Mouse (Mus musculus) forebrain, embryonic 12.5 days (tissue): Measurements from ENCODE around the gene Rbms3. TPM values are rescaled to one million over a fixed set of nuclear protein-coding genes. Genes with fewer than 3 reads are reported as not detected.

Source experiments
- ATAC-seq: fragments of 200-750 bp; cut with Nextera tagmentation; 2 replicates; pipeline ENCODE4 v1.8.0; 2017; ENCODE audit warnings: moderate TSS enrichment; ENCODE audit not compliant: low FRiP score
- H3K27ac ChIP-seq: fragments of 300-500 bp; sonication (generic); 2 replicates; pipeline ENCODE4 v1.5.1; 2016; ENCODE audit warnings: mild to moderate bottlenecking
- H3K27me3 ChIP-seq: fragments of 300-500 bp; sonication (generic); 2 replicates; pipeline ENCODE4 v1.6.1; 2016; ENCODE audit warnings: mild to moderate bottlenecking
- H3K36me3 ChIP-seq: fragments of 300-500 bp; sonication (generic); replicated peaks from 2 replicates; pipeline ENCODE4 v1.6.1; 2016; ENCODE audit warnings: mild to moderate bottlenecking
- H3K4me1 ChIP-seq: fragments of 300-500 bp; sonication (generic); 2 replicates; pipeline ENCODE4 v1.6.1; 2016
- H3K4me2 ChIP-seq: fragments of 300-500 bp; sonication (generic); 2 replicates; pipeline ENCODE4 v1.6.1; 2016; ENCODE audit warnings: mild to moderate bottlenecking, moderate library complexity
- H3K4me3 ChIP-seq: fragments of 300-500 bp; sonication (generic); replicated peaks from 2 replicates; pipeline ENCODE4 v1.5.1; 2016; ENCODE audit warnings: mild to moderate bottlenecking
- H3K9ac ChIP-seq: fragments of 300-500 bp; sonication (generic); 2 replicates; pipeline ENCODE4 v1.6.1; 2016; ENCODE audit warnings: mild to moderate bottlenecking
- H3K9me3 ChIP-seq: fragments of 300-500 bp; sonication (generic); 2 replicates; pipeline ENCODE4 v1.6.1; 2016
- WGBS: fragments of 180-500 bp; shearing (Covaris S2); methylation state at CpG from one replicate; pipeline ENCODE4 v1.1.7; 2016; 5-methylcytosine and 5-hydroxymethylcytosine counted together
- polyA plus RNA-seq: library from polyadenylated mRNA; unstranded; fragments of >200 nt; fragmentation: Nextera tagmentation; extraction: Ambion mirVana; gene quantifications from 2 replicates; pipeline ENCODE4 v1.2.1, GENCODE M21; 2016

Rbms3 gene
- polyA plus RNA-seq, 1 experiment from 2014 or later, result 14.1 TPM

GRCm38 (mm10) chr9:116990321-116990720, 639.4 kb downstream of the Rbms3 start:
- no peaks in the 10 kb centered on the region for H3K9me3 ChIP-seq
- no peak overlapping the region for H3K4me2 ChIP-seq
- no peak for ATAC-seq
- H3K4me1 ChIP-seq, result no peaks in the 10 kb centered on the region
- H3K27me3 ChIP-seq, result no peaks in the 10 kb centered on the region
- H3K36me3 ChIP-seq, result no peaks in the 10 kb centered on the region
- WGBS, result 83% methylated on average over 6 of the region's 6 CpGs
- H3K9ac ChIP-seq, result no peak overlapping the region
- no peak overlapping the region for H3K27ac ChIP-seq
- H3K4me3 ChIP-seq, result no peak overlapping the region

- no peaks in the 10 kb centered on the region for H3K27me3 ChIP-seq
- no peak for ATAC-seq
- WGBS, result 88% methylated on average over 5 of the region's 5 CpGs
- no peaks in the 10 kb centered on the region for H3K4me1 ChIP-seq
- H3K9me3 ChIP-seq, result no peaks in the 10 kb centered on the region
- H3K4me2 ChIP-seq, result no peak overlapping the region
- no peak overlapping the region for H3K4me3 ChIP-seq
- H3K9ac ChIP-seq, result no peak overlapping the region
- no peaks in the 10 kb centered on the region for H3K36me3 ChIP-seq
- H3K27ac ChIP-seq, result no peak overlapping the region
Observed at GRCm38 (mm10) chr9:116980801-116981200, 648.9 kb downstream of the Rbms3 start.

- H3K4me2 ChIP-seq, result no peak overlapping the region
- no peak overlapping the region for H3K4me3 ChIP-seq
- no peaks in the 10 kb centered on the region for H3K9me3 ChIP-seq
- no peak overlapping the region for H3K27ac ChIP-seq
- no peaks in the 10 kb centered on the region for H3K36me3 ChIP-seq
- 88% methylated on average over 6 of the region's 6 CpGs for WGBS
- H3K4me1 ChIP-seq, result no peaks in the 10 kb centered on the region
- H3K27me3 ChIP-seq, result no peaks in the 10 kb centered on the region
- no peak overlapping the region for H3K9ac ChIP-seq
- no peak for ATAC-seq
Observed at GRCm38 (mm10) chr9:116977428-116977827, 652.3 kb downstream of the Rbms3 start.

- Histone ChIP-seq H3K36me3 (no peaks in the 10 kb centered on the region), H3K27me3 (no peaks in the 10 kb centered on the region), H3K4me2 (no peak overlapping the region), H3K9ac (no peak overlapping the region), H3K27ac (no peak overlapping the region), H3K9me3 (no peaks in the 10 kb centered on the region), H3K4me1 (no peaks in the 10 kb centered on the region), H3K4me3 (no peak overlapping the region)
- no peak for ATAC-seq
- WGBS, result 89% methylated on average over 21 of the region's 21 CpGs
Observed at GRCm38 (mm10) chr9:116976575-116977408, 652.9 kb downstream of the Rbms3 start.

GRCm38 (mm10) chr9:116975269-116975668, 654.4 kb downstream of the Rbms3 start:
- Histone ChIP-seq H3K27me3 (no peaks in the 10 kb centered on the region), H3K4me2 (no peak overlapping the region), H3K4me3 (no peak overlapping the region), H3K27ac (no peak overlapping the region), H3K9ac (no peak overlapping the region), H3K36me3 (no peaks in the 10 kb centered on the region), H3K9me3 (no peaks in the 10 kb centered on the region), H3K4me1 (no peaks in the 10 kb centered on the region)
- WGBS, result 90% methylated on average over 4 of the region's 4 CpGs
- no peak for ATAC-seq

- WGBS, result 95% methylated on average over 3 of the region's 3 CpGs
- Histone ChIP-seq H3K9me3 (no peaks in the 10 kb centered on the region), H3K9ac (no peak overlapping the region), H3K4me1 (no peaks in the 10 kb centered on the region), H3K27ac (no peak overlapping the region), H3K27me3 (no peaks in the 10 kb centered on the region), H3K4me2 (no peak overlapping the region), H3K4me3 (no peak overlapping the region), H3K36me3 (no peaks in the 10 kb centered on the region)
- ATAC-seq, result no peak
Observed at GRCm38 (mm10) chr9:116974134-116974533, 655.6 kb downstream of the Rbms3 start.

GRCm38 (mm10) chr9:116973594-116973993, 656.1 kb downstream of the Rbms3 start:
- H3K9ac ChIP-seq, result no peak overlapping the region
- no peak overlapping the region for H3K4me2 ChIP-seq
- H3K27ac ChIP-seq, result no peak overlapping the region
- H3K9me3 ChIP-seq, result no peaks in the 10 kb centered on the region
- no peaks in the 10 kb centered on the region for H3K27me3 ChIP-seq
- H3K36me3 ChIP-seq, result no peaks in the 10 kb centered on the region
- no peak for ATAC-seq
- no peak overlapping the region for H3K4me3 ChIP-seq
- 25% methylated on average over 2 of the region's 2 CpGs for WGBS
- no peaks in the 10 kb centered on the region for H3K4me1 ChIP-seq

GRCm38 (mm10) chr9:116967317-116967716, 662.4 kb downstream of the Rbms3 start:
- H3K4me2 ChIP-seq, result no peak overlapping the region
- H3K27ac ChIP-seq, result no peak overlapping the region
- H3K4me1 ChIP-seq, result peaks cover 5% of the 10 kb centered on the region
- H3K27me3 ChIP-seq, result no peaks in the 10 kb centered on the region
- WGBS, result 89% methylated on average over 3 of the region's 3 CpGs
- no peaks in the 10 kb centered on the region for H3K36me3 ChIP-seq
- H3K9ac ChIP-seq, result no peak overlapping the region
- no peaks in the 10 kb centered on the region for H3K9me3 ChIP-seq
- no peak overlapping the region for H3K4me3 ChIP-seq
- no peak for ATAC-seq

- H3K36me3 ChIP-seq, result no peaks in the 10 kb centered on the region
- 29% methylated on average over 6 of the region's 6 CpGs for WGBS
- H3K9me3 ChIP-seq, result peaks cover 3% of the 10 kb centered on the region; the same call in 1 of the 2 replicates
- no peak overlapping the region for H3K9ac ChIP-seq
- peak; percentile 17; the same call in 1 of the 2 replicates for ATAC-seq
- H3K27ac ChIP-seq, result no peak overlapping the region; the same call in 1 of the 2 replicates
- H3K27me3 ChIP-seq, result no peaks in the 10 kb centered on the region
- H3K4me2 ChIP-seq, result no peak overlapping the region
- H3K4me3 ChIP-seq, result no peak overlapping the region
- peaks cover 5% of the 10 kb centered on the region for H3K4me1 ChIP-seq
Observed at GRCm38 (mm10) chr9:116965691-116966090, 664.0 kb downstream of the Rbms3 start.

- Histone ChIP-seq H3K27me3 (no peaks in the 10 kb centered on the region), H3K4me3 (no peak overlapping the region), H3K4me2 (no peak overlapping the region), H3K27ac (no peak overlapping the region), H3K9me3 (peaks cover 5% of the 10 kb centered on the region; the same call in 1 of the 2 replicates), H3K9ac (no peak overlapping the region), H3K36me3 (no peaks in the 10 kb centered on the region), H3K4me1 (no peaks in the 10 kb centered on the region)
- WGBS, result 89% methylated on average over 2 of the region's 2 CpGs
- no peak for ATAC-seq
Observed at GRCm38 (mm10) chr9:116956156-116956555, 673.6 kb downstream of the Rbms3 start.

- Histone ChIP-seq H3K36me3 (no peaks in the 10 kb centered on the region), H3K4me2 (no peak overlapping the region), H3K27ac (no peak overlapping the region), H3K27me3 (no peaks in the 10 kb centered on the region), H3K9me3 (no peaks in the 10 kb centered on the region), H3K4me1 (no peaks in the 10 kb centered on the region), H3K9ac (no peak overlapping the region), H3K4me3 (no peak overlapping the region)
- 72% methylated on average over 3 of the region's 3 CpGs for WGBS
- no peak for ATAC-seq
Observed at GRCm38 (mm10) chr9:116948211-116948610, 681.5 kb downstream of the Rbms3 start.

- Histone ChIP-seq H3K36me3 (no peaks in the 10 kb centered on the region), H3K27ac (no peak overlapping the region), H3K4me2 (no peak overlapping the region), H3K27me3 (no peaks in the 10 kb centered on the region), H3K4me3 (no peak overlapping the region), H3K9ac (no peak overlapping the region), H3K9me3 (no peaks in the 10 kb centered on the region), H3K4me1 (no peaks in the 10 kb centered on the region)
- WGBS, result 83% methylated on average over 4 of the region's 4 CpGs
- ATAC-seq, result no peak
Observed at GRCm38 (mm10) chr9:116947369-116947768, 682.3 kb downstream of the Rbms3 start.

GRCm38 (mm10) chr9:116946787-116947186, 682.9 kb downstream of the Rbms3 start:
- Histone ChIP-seq H3K4me1 (no peaks in the 10 kb centered on the region), H3K27ac (no peak overlapping the region), H3K27me3 (no peaks in the 10 kb centered on the region), H3K4me2 (no peak overlapping the region), H3K4me3 (no peak overlapping the region), H3K36me3 (no peaks in the 10 kb centered on the region), H3K9me3 (no peaks in the 10 kb centered on the region), H3K9ac (no peak overlapping the region)
- 95% methylated on average over 3 of the region's 3 CpGs for WGBS
- ATAC-seq, result no peak
